Mouse (Mus musculus) left cerebral cortex, postnatal 36 days (tissue): ENCODE measurements at regions not wholly inside any gene's neighbourhood (a gene's known extent, or its start where the extent isn't known, plus 50 kb on each side); places are given as distances from the start of the nearest gene placed in this dataset.

Experiments
- DNase-seq, 2 experiments: peaks; one replicate each; pipeline ENCODE4 v3.0.0; 2021 to 2022; ENCODE audit warnings: low spot score in 2 of 2, mixed read lengths in 1 of 2
- intact Hi-C: fragments of 180-260 bp; cut with DNase I; formaldehyde crosslinking; loops from one replicate; pipeline ENCODE4 v1.15.1; 2025

DNA sequence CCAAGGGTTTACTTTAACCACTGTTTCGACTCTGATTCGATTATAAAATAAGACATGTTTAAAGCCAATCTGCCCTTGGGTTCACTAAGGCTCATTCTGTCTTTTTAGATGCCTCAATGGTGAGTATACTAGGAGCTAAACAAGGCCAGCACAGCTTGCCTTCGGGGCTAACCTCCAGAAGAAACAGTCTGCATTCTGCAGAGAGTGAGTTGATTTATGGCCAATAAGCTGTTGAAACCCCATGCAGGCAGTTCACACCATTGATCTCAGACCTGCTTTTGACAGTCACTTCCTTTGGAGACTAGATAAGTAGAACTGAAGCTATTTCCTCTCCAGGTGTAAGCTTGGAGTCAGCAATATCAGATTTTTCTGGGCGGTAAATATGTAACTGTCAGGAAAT is 679.0 kb downstream of the Pdcd6ip start:
- intact Hi-C loops, result no loop called here
- no peak for DNase-seq

DNA sequence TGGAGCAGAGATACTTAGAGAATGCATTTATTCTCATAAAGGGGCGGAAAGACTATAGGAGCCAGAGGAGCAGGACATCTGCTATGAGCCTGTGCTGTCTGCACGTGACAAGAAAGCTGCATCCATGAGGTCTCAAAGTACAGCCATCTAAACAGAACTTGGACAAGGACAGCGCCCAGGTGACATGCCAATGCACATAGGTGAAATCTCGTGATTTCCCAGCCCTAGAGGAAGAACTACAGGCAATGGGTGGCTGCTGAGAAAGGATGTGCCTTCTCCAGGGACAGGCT is 681.2 kb downstream of the Pdcd6ip start:
- DNase-seq, result peak; percentile 40 to 48
- intact Hi-C loops, result no loop called here

DNA sequence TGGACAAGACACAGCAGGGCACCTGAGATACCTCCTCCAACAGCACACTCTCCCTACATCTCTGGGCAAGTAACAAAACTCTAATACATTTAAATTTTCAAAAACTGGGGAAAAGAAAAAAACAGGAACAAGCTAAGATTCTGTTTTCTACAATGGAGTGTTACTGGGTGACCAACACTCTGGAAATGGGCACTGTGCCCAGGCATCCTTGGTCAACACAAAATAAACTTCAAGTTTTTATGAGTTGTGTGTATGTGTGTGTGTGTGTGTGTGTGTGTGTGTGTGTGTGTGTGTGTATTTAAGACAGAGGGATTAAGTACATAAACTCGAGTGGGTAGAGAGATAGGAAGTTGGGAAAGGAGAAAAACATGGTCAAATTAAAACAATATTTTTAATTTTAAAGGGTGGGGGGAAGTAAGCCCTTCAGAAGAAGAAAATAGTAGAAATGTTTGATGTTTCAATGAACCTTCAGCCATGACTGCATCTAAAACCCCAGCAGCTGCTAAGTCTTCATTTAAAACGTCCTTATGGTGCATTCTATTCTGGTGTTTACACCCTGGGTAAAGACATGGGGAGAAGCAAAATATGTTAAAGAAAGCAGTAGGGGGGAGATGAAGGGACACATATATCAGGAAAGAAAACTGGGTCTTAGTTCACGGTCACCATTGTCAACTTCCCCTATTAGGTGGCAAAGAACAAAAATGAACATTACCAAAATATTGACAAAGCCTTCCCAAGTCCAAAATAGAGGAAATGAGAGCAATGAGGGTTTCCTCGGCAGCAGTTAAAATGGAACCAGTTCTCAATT is 681.8 kb downstream of the Pdcd6ip start:
- intact Hi-C loops, result no loop called here
- no peak for DNase-seq

DNA sequence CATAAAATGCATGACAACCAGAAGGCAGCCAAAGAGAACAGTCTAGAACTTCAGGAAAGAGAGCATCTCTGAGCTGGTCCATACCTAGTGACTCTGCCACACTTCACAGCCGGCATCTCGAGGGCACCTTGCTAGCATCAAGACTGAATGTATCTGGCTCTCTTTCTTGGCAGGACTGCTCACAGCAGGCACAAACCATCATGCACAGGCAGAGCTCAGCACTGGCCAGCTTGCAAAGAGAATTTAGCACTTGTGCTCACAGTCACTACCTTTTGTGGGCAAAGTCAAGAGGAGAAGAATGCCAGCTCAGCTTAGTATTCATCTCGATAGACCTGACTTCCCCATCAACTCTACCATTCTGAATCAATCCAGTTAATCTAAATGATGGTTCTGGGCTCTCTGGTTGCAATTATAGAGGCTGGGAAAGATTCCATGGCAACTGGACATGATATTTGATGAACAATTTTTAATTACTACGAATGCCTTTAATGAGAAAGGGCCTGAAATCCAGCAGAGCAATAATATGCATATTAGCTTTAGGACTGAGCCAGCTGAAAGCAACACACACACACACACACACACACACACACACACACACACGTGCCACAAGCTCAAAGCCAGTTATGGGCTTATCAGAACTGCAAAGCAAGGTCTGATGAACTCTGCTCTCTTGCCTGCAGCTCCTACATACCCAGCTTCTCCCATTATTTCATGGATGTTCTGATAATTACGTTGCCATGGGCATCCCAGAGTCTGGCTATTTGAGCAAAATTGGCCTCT is 686.0 kb downstream of the Pdcd6ip start:
- DNase-seq, result no peak
- intact Hi-C loops, result no loop called here

DNA sequence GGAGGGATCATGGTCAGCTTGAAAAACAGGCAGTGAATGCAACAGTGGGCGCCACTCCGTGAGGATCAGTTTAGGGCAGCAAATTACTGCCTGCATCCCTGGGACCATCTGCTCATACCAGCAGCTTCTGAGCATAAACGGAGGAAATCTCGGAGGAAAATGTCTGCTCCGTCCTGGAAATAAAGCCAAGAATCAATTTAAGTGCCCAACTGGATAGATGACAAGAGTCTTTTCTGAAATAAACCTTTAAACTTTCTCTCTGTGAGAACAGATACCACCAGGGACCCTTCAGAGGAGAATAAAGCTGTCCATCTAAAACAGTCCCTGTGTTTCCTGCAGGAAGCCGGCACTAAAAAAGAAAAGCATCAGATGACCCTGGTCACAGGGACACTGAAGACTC is 688.5 kb downstream of the Pdcd6ip start:
- no peak for DNase-seq
- intact Hi-C loops, result no loop called here

DNA sequence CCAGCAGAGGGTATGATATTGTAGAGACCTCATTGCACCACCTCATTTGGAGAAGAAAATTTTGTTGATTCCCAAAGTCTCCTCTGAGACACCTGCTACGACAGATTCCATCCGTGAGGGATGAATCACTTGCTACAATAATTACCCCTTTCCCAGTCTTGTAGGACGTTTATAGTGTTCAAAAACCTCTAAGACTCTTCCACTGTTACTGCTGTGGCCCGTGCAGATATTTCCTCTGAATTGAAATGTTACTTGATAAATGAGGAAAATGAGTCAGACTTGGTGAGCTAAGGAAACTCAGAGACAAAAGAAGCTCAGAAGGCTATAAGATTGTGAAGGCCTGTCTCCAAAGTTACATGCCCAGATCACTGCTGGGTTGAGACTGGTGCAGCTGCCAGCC is 700.0 kb downstream of the Pdcd6ip start:
- no peak for DNase-seq
- intact Hi-C loops, result no loop called here

DNA sequence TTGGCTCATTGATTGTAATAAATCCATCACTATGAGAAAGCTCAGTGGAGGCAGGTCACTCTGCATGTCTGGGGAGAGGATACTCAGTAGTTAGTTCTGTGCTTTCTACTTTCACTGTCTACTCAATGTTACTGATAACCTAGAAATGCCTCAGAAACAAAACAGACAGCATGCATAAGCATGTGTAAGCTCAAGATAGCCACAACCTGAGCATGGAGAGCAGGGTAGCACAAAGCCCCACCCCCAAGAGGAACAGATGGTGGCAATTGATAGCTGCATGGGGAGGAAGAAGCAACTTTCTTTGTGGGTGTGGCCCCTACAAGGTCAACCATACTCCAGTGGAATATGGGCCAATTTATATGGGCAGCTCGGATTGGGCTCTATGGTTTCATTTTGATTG is 711.9 kb downstream of the Pdcd6ip start:
- intact Hi-C loops, result no loop called here
- DNase-seq, result no peak

DNA sequence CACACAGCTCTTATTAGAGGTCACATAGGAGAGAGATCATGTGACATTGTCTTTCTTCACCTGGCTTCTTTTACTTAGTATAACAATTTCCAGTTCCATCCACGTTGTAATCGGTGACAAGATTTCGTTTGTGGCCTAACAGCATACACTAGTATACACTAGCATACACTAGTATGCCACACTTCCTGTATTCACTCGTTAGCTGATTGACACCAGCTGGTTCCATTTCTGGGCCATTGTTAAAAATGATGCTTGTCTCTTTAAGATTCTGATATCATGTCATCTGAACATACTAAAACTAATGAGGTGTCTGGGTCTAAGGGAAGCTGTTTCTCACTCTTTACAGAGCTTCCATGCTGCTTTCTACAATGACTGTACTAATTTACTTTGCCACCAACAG is 713.3 kb downstream of the Pdcd6ip start:
- intact Hi-C loops, result no loop called here
- no peak for DNase-seq

DNA sequence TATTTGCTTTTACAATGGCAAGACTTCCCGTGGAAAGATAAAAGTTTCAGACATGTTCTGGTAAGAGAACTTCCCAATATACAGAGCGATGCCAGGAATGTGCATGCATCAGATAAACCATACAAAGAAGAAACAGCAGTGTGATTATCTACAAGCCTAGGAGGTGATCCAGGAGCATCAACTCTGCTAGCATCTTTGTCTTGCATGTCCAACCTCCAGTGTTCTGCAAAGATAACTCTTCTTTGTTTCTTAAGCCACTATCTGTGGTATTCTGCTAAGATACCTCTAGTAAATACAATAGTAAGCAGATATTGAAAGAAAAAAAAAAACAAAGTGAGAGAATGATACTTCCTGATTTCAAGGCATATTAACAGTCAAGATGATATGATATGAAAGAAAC is 714.4 kb downstream of the Pdcd6ip start:
- intact Hi-C loops, result no loop called here
- DNase-seq, result no peak

DNA sequence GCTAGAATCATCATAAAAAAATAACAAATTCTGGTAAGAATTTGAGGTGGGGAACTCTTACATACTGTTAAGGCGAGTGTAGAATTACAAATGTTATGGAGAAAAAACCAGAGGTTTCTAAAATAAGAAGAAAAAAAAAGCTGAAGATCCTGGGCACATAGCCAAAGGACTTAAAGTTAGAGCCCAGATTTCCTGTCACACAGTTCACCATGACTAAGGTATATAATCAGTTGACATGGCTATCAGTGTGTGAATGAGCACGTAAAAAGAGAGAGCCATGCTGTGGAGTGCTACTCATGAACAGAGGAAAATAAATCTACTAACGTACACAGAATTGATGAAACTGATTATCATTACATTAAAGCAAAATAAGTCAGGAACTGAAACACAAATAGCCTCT is 715.1 kb downstream of the Pdcd6ip start:
- DNase-seq, result no peak
- intact Hi-C loops, result no loop called here

DNA sequence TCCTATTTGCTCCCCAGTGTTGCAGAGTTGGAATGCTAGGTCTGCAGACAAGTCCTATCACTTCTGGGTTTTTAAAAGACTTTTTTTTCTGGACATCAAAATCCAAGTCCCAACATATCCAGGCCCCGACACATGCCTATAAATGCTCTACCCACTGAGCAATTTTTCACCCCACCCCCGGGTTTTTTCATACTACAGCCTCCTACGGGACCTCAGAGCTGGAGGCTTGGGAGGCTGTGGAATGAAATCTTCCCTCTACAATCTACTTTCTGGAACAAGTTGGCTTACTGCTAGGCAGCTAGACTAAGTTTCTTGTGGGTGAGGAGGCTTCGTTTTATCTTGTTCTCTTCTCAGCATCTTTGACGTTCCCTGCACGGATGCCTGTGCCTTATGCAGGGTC is 724.7 kb downstream of the Pdcd6ip start:
- intact Hi-C loops, result no loop called here
- DNase-seq, result peak in 1 of 2 experiments; percentile 7

DNA sequence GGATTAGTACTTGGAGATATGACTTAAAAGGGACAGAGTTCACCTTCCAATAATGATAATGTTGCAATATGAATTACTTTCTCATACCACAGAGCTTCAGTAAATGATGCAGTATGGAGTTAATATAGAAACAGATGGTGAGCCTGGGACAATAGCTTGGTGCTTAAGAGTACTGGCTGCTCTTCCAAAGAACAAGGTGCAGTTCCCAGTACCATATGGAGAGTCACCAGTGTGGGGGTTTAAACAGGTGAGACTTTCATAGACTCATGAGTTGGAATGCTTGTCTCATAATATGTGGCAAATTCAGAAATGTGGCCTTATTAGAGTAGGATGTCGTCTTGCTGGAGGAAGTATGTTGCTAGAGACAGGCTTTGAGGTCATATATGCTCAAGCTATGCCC is 715.8 kb upstream of the Arpp21 start:
- intact Hi-C loops, result no loop called here
- no peak for DNase-seq

DNA sequence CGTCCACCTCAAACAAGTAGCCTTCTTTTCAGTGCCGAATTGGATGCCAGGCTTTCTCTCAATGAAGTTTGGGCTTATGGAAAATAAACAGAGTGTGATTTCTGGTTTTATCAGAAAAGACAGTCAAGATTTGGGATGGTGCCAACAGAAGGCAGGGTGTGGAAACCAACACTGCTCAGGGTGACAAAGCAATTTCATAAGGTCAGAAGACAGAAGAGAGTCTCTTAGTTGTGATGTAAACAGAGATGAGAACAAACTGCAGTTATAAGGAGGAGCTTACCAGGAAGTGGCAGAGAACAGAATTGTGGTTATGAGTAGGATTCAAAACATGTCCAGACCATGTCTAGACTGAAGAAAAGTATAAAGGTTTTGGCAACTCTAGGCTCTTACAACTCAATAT is 714.3 kb upstream of the Arpp21 start:
- DNase-seq, result no peak
- intact Hi-C loops, result no loop called here

DNA sequence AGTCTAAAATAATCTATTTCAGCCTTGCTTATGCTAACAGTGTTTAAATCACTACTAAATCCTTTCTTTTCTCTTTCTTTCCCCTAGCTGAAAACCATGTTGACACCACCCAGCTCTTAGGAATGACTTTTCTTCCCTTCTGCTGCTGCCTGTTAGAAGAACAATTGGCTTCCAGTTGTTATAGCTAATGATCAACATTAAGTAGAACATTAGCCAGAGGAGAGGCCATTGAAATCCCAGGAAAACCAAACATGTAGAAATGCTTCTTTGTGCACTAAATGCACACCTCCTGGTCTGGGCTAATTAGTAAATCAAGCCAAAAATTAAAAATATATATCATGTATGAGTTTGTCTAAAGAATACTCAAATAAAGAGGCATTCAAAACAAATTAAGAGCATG is 703.0 kb upstream of the Arpp21 start:
- intact Hi-C loops, result no loop called here
- no peak for DNase-seq

DNA sequence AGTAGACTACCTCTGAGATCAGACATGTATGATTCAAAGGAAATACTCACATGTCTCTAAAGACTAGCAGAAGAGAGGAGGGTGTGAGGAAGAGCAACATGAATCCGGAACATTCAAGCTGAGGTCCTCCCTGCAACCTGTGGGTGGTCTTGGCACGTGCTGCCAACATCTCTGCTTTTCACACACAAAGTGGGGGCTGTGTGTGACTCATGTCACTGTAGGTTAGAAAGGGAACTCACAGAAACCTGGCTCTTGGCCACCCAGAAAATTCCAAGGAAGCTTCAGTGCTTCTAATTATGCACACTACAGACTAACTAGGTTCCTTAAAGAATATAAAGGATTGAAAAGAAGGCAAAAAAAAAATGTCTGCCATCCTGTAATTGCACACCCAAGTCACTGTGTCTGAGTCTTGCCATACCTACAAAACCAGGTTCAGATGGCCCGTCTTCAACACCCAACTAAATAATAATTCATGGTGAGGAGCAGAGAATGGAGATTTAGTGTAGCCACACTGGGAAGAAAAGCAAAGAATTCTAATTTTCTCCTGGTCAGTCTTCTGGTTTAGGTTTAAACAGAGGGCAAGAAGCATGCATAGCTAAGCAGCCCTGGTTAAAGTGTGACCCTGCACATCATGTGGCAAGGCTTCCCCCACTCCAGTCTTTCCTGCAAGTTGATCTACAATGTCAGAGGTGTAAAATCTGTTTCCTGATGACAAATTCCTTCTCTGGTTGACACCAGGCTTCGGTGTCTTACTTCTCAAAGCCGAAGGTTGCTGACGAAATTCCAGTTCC is 673.8 kb upstream of the Arpp21 start:
- intact Hi-C loops, result no loop called here
- peak; percentile 59 to 67 for DNase-seq

DNA sequence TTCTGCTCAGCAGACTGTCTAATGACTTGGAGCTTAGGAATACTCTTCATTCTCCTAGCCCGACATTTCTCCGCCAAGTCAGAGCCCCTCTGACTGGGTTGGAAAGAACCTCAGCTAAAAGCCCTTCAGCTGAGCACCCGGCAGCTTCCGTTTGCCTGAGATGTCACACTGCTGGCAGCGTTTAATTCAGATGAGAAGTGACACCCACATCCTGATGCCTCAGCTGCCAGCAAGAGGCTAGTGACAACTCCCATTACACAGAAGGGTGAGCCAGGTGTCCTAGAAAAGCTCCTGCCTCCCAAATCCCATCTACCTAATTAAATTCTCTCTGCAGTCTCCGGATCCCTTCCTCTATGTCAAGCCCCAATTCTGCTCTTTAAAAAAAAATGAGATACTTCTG is 670.2 kb upstream of the Arpp21 start:
- DNase-seq, result peak; percentile 14 to 21
- intact Hi-C loops, result no loop called here

DNA sequence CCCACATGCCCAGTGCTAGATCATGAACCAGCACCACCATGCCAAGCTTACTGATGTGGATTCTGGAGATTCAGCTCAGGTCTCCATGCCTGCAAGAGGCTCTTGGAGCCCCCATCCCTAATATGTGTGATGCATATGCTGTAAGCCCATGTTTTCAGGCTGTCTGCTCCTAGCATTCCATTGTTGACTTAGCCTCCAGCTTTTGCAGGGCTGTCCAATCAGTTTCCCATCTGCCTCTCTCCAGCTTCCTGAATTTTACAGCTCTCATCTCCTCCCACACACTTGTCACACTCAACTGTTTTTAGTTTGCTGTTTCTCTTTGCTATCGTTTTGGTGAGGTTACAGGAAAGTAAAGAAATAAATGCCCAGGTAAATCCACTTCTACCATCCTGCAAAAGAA is 629.2 kb upstream of the Arpp21 start:
- DNase-seq, result peak; percentile 41
- intact Hi-C loops, result no loop called here

DNA sequence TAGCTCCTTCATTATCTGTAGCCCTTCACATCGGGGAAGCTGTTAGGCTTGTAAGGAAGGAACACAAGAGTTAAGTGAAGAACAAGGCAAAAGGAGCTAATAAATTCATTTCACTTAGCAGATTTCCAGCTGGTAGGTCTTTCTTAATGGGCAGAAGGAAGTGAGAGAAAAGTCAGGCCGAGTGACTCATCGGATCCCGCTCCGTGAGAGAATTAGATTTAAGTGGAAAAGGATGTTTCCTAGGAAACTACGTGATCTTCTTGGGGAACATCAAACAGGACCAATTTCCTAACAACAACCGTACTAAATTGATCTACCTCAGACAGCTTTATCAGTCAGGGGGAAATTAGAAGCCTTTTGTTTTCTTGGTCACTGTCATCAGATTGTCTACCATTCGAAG is 625.4 kb upstream of the Arpp21 start:
- intact Hi-C loops, result no loop called here
- no peak for DNase-seq

DNA sequence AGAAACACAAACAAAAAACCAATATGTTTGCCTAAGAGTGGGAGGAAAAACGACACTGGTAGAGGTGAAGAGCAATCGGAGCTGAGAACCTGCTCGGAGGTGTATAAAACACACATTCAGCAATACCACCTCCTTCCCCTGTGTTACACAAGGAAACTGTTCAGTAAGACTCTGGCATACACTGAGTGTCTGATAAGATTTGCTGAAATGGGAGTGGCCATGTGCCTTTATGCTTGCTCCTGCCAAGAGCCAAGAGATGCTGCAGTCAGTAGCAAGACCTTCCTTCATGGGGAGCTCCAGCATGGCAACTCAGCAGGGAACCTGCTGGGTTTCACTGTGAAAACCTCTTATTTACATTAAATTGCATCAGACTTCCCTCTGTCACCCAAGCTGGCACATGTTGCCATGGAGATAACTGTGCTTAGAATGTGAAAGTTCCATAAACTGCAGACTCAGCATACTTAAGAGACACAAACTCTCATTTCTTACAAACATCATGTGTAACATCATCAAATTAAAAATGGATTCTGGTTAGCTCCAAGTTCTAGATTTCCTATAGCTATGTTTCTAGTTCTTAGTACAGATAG is 624.7 kb upstream of the Arpp21 start:
- DNase-seq, result peak in 1 of 2 experiments; percentile 27
- intact Hi-C loops, result no loop called here

DNA sequence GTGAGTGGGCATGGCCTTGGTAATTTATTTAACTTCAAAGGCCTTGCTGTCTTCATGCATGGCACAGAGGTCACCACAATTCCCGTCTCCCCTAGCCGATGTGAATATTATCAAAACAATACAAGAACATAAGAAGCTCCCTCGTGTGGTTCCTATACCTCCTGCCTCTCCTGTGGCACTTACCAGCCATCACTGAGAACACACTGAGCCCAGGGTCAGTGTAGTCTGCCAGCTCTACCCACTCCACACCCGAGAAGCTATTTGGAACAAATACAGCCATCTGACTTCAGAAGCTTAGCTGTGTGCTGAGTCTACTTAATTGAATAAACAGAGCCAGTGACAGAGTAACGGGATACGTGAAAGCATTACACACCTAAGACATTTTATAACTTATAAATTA is 605.7 kb upstream of the Arpp21 start:
- intact Hi-C loops, result no loop called here
- no peak for DNase-seq
